Mouse (Mus musculus) testis, adult 2 months (tissue): Measurements from ENCODE around the gene Serbp1. TPM values are rescaled to one million over a fixed set of nuclear protein-coding genes. Genes with fewer than 3 reads are reported as not detected.

Experiments used
- H3K27ac ChIP-seq: fragments of 200-500 bp; 2 replicates; pipeline ENCODE4 v1.5.1; 2012; ENCODE audit warnings: low read depth, low read length; ENCODE audit not compliant: control insufficient read depth, insufficient read depth
- H3K27me3 ChIP-seq: fragments of 200-500 bp; 2 replicates; pipeline ENCODE4 v1.6.1; 2012; ENCODE audit warnings: mild to moderate bottlenecking, low read length, moderate library complexity; ENCODE audit not compliant: control insufficient read depth, insufficient read depth
- H3K36me3 ChIP-seq: fragments of 200-500 bp; 2 replicates; pipeline ENCODE4 v1.6.1; 2012; ENCODE audit warnings: mild to moderate bottlenecking, low read length; ENCODE audit not compliant: control insufficient read depth, insufficient read depth
- H3K4me1 ChIP-seq: fragments of 200-500 bp; 2 replicates; pipeline ENCODE4 v1.6.1; 2012; ENCODE audit warnings: low read length; ENCODE audit not compliant: control insufficient read depth, insufficient read depth
- H3K4me3 ChIP-seq: fragments of 200-500 bp; 2 replicates; pipeline ENCODE4 v1.5.1; 2012; ENCODE audit warnings: low read depth, mild to moderate bottlenecking, low read length, moderate library complexity, mixed read lengths; ENCODE audit not compliant: control insufficient read depth
- CTCF ChIP-seq: fragments of 200-500 bp; IDR thresholded peaks from 2 replicates; pipeline ENCODE4 v1.5.1; 2012; ENCODE audit warnings: low read depth, mild to moderate bottlenecking, inconsistent platforms, low read length, moderate library complexity; ENCODE audit not compliant: control insufficient read depth, insufficient read depth, insufficient replicate concordance
- POLR2A ChIP-seq: fragments of 200-500 bp; IDR thresholded peaks from 2 replicates; pipeline ENCODE4 v1.6.1; 2012; ENCODE audit warnings: low read depth, mild to moderate bottlenecking, inconsistent platforms, low read length, moderate library complexity; ENCODE audit not compliant: control insufficient read depth
- polyA plus RNA-seq: library from polyadenylated mRNA; depleted of rRNA; stranded (reverse); fragments of >200 nt; gene quantifications from 2 replicates; pipeline ENCODE4 v1.2.3, GENCODE M21; 2012

Serbp1 gene
- polyA plus RNA-seq, 1 experiment, result 57.3 TPM

DNA sequence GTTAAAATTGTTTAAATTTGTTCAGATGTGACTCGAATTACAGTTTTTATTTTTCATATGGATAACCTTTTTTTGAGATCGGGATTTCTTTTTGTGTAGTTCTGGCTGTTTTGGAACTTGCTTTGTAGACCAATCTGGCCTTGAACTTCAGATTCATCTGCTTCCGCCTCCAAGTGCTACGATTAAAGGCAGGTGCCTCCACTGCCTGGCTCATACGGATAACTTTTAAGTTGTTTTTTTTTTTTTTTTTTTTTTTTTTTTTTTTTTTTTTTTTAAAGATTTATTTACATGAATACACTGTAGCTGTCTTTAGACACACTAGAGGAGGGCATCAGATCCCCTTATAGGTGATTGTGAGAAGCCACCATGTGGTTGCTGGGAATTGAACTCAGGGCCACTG lies 40.0 kb downstream of the Serbp1 start:
- TF ChIP-seq CTCF (no peak), POLR2A (no peak)
- no peaks in the 10 kb centered on the region for H3K36me3 ChIP-seq
- H3K27me3 ChIP-seq, result no peaks in the 10 kb centered on the region
- H3K4me3 ChIP-seq, result no peak overlapping the region
- H3K4me1 ChIP-seq, result no peaks in the 10 kb centered on the region
- H3K27ac ChIP-seq, result no peak overlapping the region

DNA sequence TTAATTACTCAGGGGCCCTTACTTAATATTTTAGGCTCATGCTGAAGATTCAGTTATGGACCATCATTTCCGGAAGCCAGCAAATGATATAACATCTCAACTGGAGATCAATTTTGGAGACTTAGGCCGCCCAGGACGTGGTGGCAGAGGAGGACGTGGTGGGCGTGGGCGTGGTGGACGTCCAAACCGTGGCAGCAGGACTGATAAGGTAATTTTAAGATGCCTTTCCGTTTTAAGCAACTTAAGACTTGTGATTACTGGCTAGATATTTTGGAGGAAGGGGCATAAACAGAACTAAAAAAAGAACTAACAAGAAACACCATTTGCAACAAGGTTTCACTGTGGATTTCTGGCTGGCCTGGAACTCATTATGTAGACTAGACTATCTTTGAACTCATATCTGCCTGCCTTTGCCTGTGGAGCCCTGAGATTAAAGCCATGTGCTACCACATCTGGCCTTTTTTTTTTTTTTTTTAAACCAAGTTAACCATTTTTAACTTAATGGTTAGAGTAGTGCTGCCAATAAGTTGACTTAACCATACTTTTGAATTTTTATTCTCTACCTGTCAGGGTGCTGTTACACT lies 43.7 kb downstream of the Serbp1 start:
- H3K27ac ChIP-seq, result no peak overlapping the region
- TF ChIP-seq CTCF (no peak), POLR2A (no peak)
- no peaks in the 10 kb centered on the region for H3K36me3 ChIP-seq
- H3K4me1 ChIP-seq, result no peaks in the 10 kb centered on the region
- no peaks in the 10 kb centered on the region for H3K27me3 ChIP-seq
- H3K4me3 ChIP-seq, result no peak overlapping the region

DNA sequence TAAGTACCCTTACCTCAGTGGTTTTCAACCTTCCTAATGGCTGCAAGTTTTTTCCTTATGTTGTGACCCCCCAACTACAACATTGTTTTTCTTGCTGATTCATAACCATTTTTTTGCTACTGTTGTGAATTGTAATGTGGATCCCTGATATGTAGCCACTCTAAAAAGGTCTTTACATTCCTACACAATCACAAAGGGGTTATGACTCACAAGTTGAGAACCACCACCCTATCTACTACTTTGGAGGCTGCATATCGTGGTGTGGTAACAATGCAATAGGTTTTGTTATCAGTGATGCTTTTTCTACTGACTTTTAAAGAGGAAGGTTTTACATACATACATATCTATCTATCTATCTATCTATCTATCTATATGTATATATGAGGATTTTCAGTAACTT lies 44.9 kb downstream of the Serbp1 start:
- Histone ChIP-seq H3K27ac (no peak overlapping the region), H3K4me3 (no peak overlapping the region), H3K27me3 (no peaks in the 10 kb centered on the region), H3K36me3 (no peaks in the 10 kb centered on the region), H3K4me1 (no peaks in the 10 kb centered on the region)
- TF ChIP-seq CTCF (no peak), POLR2A (no peak)

DNA sequence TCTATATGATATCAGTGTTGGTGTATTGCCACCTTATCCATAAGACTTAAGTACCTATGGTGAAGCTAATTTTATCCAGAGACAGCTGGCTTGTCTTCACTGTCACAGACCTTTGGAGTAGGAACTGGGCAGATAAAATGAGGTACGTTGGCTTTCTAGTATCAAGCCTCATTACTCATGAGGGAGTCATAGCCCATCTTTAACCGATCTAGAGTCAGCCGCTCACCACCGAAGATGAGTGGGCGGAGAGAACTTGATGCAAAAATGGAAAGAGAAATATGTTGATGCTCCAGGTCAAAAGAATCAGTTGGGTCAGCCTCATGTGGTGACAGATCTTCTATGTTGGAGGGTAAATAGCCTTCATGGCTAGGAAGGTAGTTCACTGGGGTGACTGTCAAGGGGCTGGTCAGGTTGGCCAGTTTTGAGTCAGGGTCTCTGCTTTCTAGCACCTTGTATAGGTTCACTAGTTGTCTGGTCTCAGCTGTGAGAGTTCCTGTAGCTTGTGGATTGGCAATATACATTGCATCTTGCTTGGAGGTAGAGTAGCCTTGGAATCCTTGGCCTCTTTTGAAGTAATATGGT lies 54.2 kb downstream of the Serbp1 start:
- H3K4me1 ChIP-seq, result no peaks in the 10 kb centered on the region
- no peaks in the 10 kb centered on the region for H3K27me3 ChIP-seq
- no peak overlapping the region for H3K27ac ChIP-seq
- no peaks in the 10 kb centered on the region for H3K36me3 ChIP-seq
- no peak for TF ChIP-seq CTCF
- TF ChIP-seq POLR2A, result no peak
- H3K4me3 ChIP-seq, result no peak overlapping the region

DNA sequence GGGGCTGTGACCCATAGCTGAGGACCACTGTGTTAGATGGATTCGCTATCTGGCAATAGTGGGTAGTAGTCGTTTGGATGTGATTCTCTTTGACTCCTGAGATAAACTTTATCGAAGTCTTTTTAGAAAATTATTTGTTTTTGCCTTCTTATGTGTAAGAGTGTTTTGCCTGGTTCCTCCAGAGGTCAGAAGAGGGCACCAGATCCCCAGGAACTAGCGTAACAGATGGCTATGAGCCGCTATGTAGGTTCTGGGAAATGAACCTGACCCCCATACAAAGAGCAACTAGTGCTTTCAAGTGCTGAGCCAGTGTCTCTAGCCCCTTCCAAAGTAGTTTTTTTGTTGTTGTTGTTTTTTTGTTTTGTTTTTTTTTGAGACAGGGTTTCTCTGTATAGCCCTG lies 58.1 kb downstream of the Serbp1 start:
- Histone ChIP-seq H3K4me1 (no peaks in the 10 kb centered on the region), H3K27me3 (no peaks in the 10 kb centered on the region), H3K4me3 (no peak overlapping the region), H3K36me3 (no peaks in the 10 kb centered on the region), H3K27ac (no peak overlapping the region)
- no peak for TF ChIP-seq CTCF

DNA sequence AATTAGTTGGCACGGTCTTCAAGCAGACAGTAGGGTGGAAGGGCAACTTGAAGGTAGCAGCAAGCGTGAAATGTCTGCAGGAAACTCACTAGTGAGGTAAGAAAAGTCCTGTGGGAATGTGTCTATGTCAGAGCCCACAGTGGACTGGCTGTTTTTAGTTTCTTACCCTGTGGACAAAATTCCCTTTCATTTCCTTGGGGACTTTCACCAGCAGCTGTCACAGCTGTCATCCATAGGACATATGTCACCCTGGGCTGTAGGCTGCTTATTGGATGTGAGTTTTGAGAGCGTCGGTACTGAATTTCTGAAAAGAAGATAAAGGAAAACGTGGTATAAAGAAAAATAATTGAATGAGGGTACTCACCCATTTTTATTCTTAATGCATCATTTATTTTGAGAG lies 60.8 kb downstream of the Serbp1 start:
- Histone ChIP-seq H3K27ac (no peak overlapping the region), H3K27me3 (no peaks in the 10 kb centered on the region), H3K4me1 (no peaks in the 10 kb centered on the region), H3K4me3 (no peak overlapping the region), H3K36me3 (no peaks in the 10 kb centered on the region)
- TF ChIP-seq CTCF, result no peak
- TF ChIP-seq POLR2A, result no peak

DNA sequence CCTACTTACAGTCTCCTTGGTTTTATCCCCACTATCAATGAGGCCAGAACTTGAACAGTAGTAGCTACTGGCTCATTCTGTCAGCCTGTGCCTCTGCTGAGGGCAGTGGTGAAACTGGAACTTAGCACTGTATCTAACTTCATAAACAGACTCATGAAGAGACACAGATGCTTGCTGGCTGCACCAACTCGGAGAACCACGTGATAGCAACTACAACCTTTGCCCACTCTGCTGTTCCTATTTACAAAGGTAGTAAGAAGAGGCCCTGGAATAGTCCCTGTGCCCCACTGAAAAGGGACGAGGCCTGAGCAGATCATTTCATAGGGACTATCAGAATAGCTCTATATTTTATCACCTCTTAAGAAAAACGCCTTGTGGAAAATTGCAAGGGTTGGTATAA lies 62.3 kb downstream of the Serbp1 start:
- TF ChIP-seq CTCF (no peak), POLR2A (no peak)

More for the DNA sequence above, 62.3 kb downstream of the Serbp1 start:
- no peaks in the 10 kb centered on the region for H3K4me1 ChIP-seq
- H3K4me3 ChIP-seq, result no peak overlapping the region
- no peaks in the 10 kb centered on the region for H3K27me3 ChIP-seq
- H3K36me3 ChIP-seq, result no peaks in the 10 kb centered on the region
- no peak overlapping the region for H3K27ac ChIP-seq
